Mouse (Mus musculus): ENCODE results near the gene 4930595D18Rik. TPM values are rescaled to one million over a fixed set of nuclear protein-coding genes. Genes with fewer than 3 reads are reported as not detected.

Gene 4930595D18Rik
- polyA plus RNA-seq, 1 experiment, result not detected

- TF ChIP-seq POLR2A (IDR thresholded peaks at IDR 0.05; ENCODE audit: low read depth, low read length) (no peak), CTCF (IDR thresholded peaks at IDR 0.05; ENCODE audit: borderline replicate concordance, insufficient read depth, low read length) (no peak)
- Histone ChIP-seq H3K4me3 (ENCODE audit: insufficient read depth, low read length) (no peak overlapping the region), H3K4me1 (ENCODE audit: control insufficient read depth, insufficient read depth, low read length) (peaks cover 2% of the 10 kb centered on the region; the same call in 1 of the 2 replicates), H3K27ac (ENCODE audit: insufficient read depth, low read length) (no peak overlapping the region)
Observed at GRCm38 (mm10) chr12:111159659-111160428, 24.4 kb downstream of the 4930595D18Rik start.

GRCm38 (mm10) chr12:111155756-111156155 lies 28.5 kb downstream of the 4930595D18Rik start:
- H3K27ac ChIP-seq (ENCODE audit: insufficient read depth, low read length), result no peak overlapping the region
- no peak overlapping the region for H3K4me3 ChIP-seq (ENCODE audit: insufficient read depth, low read length)
- H3K4me1 ChIP-seq (ENCODE audit: control insufficient read depth, insufficient read depth, low read length), result no peaks in the 10 kb centered on the region
- TF ChIP-seq POLR2A (IDR thresholded peaks at IDR 0.05; ENCODE audit: low read depth, low read length), result no peak

- TF ChIP-seq POLR2A (IDR thresholded peaks at IDR 0.05; ENCODE audit: low read depth, low read length) (no peak), CTCF (IDR thresholded peaks at IDR 0.05; ENCODE audit: borderline replicate concordance, insufficient read depth, low read length) (no peak)
- H3K27ac ChIP-seq (ENCODE audit: insufficient read depth, low read length), result no peak overlapping the region
- peaks cover 3% of the 10 kb centered on the region for H3K4me1 ChIP-seq (ENCODE audit: control insufficient read depth, insufficient read depth, low read length)
- H3K4me3 ChIP-seq (ENCODE audit: insufficient read depth, low read length), result no peak overlapping the region
Observed at GRCm38 (mm10) chr12:111154641-111155040, 29.6 kb downstream of the 4930595D18Rik start.

- H3K4me3 ChIP-seq (ENCODE audit: insufficient read depth, low read length), result no peak overlapping the region
- TF ChIP-seq CTCF (IDR thresholded peaks at IDR 0.05; ENCODE audit: borderline replicate concordance, insufficient read depth, low read length), result no peak
- TF ChIP-seq POLR2A (IDR thresholded peaks at IDR 0.05; ENCODE audit: low read depth, low read length), result no peak
- peaks cover 4% of the 10 kb centered on the region for H3K4me1 ChIP-seq (ENCODE audit: control insufficient read depth, insufficient read depth, low read length)
- H3K27ac ChIP-seq (ENCODE audit: insufficient read depth, low read length), result no peak overlapping the region
Observed at GRCm38 (mm10) chr12:111153946-111154345, 30.3 kb downstream of the 4930595D18Rik start.

- H3K4me1 ChIP-seq (ENCODE audit: control insufficient read depth, insufficient read depth, low read length), result peaks cover 4% of the 10 kb centered on the region
- no peak overlapping the region for H3K4me3 ChIP-seq (ENCODE audit: insufficient read depth, low read length)
- H3K27ac ChIP-seq (ENCODE audit: insufficient read depth, low read length), result no peak overlapping the region
- no peak for TF ChIP-seq CTCF (IDR thresholded peaks at IDR 0.05; ENCODE audit: borderline replicate concordance, insufficient read depth, low read length)
- no peak for TF ChIP-seq POLR2A (IDR thresholded peaks at IDR 0.05; ENCODE audit: low read depth, low read length)
Observed at GRCm38 (mm10) chr12:111152981-111153710, 31.1 kb downstream of the 4930595D18Rik start.

- H3K4me1 ChIP-seq (ENCODE audit: control insufficient read depth, insufficient read depth, low read length), result peaks cover 4% of the 10 kb centered on the region
- H3K4me3 ChIP-seq (ENCODE audit: insufficient read depth, low read length), result no peak overlapping the region
- TF ChIP-seq POLR2A (IDR thresholded peaks at IDR 0.05; ENCODE audit: low read depth, low read length) (no peak), CTCF (IDR thresholded peaks at IDR 0.05; ENCODE audit: borderline replicate concordance, insufficient read depth, low read length) (no peak)
- no peak overlapping the region for H3K27ac ChIP-seq (ENCODE audit: insufficient read depth, low read length)
Observed at GRCm38 (mm10) chr12:111152579-111152978, 31.7 kb downstream of the 4930595D18Rik start.

GRCm38 (mm10) chr12:111151422-111152156 lies 32.7 kb downstream of the 4930595D18Rik start:
- no peak overlapping the region for H3K4me3 ChIP-seq (ENCODE audit: insufficient read depth, low read length)
- TF ChIP-seq CTCF (IDR thresholded peaks at IDR 0.05; ENCODE audit: borderline replicate concordance, insufficient read depth, low read length) (no peak), POLR2A (IDR thresholded peaks at IDR 0.05; ENCODE audit: low read depth, low read length) (no peak)
- no peak overlapping the region for H3K27ac ChIP-seq (ENCODE audit: insufficient read depth, low read length)
- H3K4me1 ChIP-seq (ENCODE audit: control insufficient read depth, insufficient read depth, low read length), result peaks cover 4% of the 10 kb centered on the region

- Histone ChIP-seq H3K27ac (ENCODE audit: insufficient read depth, low read length) (no peak overlapping the region), H3K4me1 (ENCODE audit: control insufficient read depth, insufficient read depth, low read length) (peaks cover 4% of the 10 kb centered on the region)
- no peak for TF ChIP-seq CTCF (IDR thresholded peaks at IDR 0.05; ENCODE audit: borderline replicate concordance, insufficient read depth, low read length)
- no peak for TF ChIP-seq POLR2A (IDR thresholded peaks at IDR 0.05; ENCODE audit: low read depth, low read length)
Observed at GRCm38 (mm10) chr12:111150236-111150596, 34.1 kb downstream of the 4930595D18Rik start.

GRCm38 (mm10) chr12:111149495-111150235 lies 34.6 kb downstream of the 4930595D18Rik start:
- H3K4me1 ChIP-seq (ENCODE audit: control insufficient read depth, insufficient read depth, low read length), result peaks cover 4% of the 10 kb centered on the region
- H3K27ac ChIP-seq (ENCODE audit: insufficient read depth, low read length), result no peak overlapping the region
- H3K4me3 ChIP-seq (ENCODE audit: insufficient read depth, low read length), result no peak overlapping the region
- TF ChIP-seq CTCF (IDR thresholded peaks at IDR 0.05; ENCODE audit: borderline replicate concordance, insufficient read depth, low read length), result no peak
- TF ChIP-seq POLR2A (IDR thresholded peaks at IDR 0.05; ENCODE audit: low read depth, low read length), result no peak

More at GRCm38 (mm10) chr12:111150236-111150596, 34.1 kb downstream of the 4930595D18Rik start:
- H3K4me3 ChIP-seq (ENCODE audit: insufficient read depth, low read length), result no peak overlapping the region

Data from embryonic fibroblast, embryonic 13.5 days (primary cell).